Mouse (Mus musculus) olfactory bulb, adult 2 months (tissue): ENCODE measurements around the gene Pabpn1l.
"Not testable (repeated sequence)": the region's sequence is repeated elsewhere in the genome, so short reads cannot be mapped to it uniquely, and the experiment has no call there.

ENCODE experiments used
- CTCF ChIP-seq: fragments of 200-500 bp; IDR thresholded peaks from 2 replicates; pipeline ENCODE4 v1.5.1; 2012; ENCODE audit warnings: low read depth, mild to moderate bottlenecking, low read length, moderate library complexity; ENCODE audit not compliant: insufficient read depth
- POLR2A ChIP-seq: fragments of 200-500 bp; IDR thresholded peaks from 2 replicates; pipeline ENCODE4 v1.6.1; 2012; ENCODE audit warnings: mild to moderate bottlenecking, low read depth, low read length, moderate library complexity; ENCODE audit not compliant: insufficient read depth

- TF ChIP-seq CTCF, POLR2A: not testable (repeated sequence)
Measured at GRCm38 (mm10) chr8:122573176-122573575, 49.4 kb downstream of the Pabpn1l start.
